Mouse (Mus musculus) thymus, adult 2 months (tissue): ENCODE data around the gene Mtap. TPM values are rescaled to one million over a fixed set of nuclear protein-coding genes. Genes with fewer than 3 reads are reported as not detected.

Experiments used
- DNase-seq: peaks from one replicate; pipeline ENCODE4 v3.0.0; 2021
- H3K27ac ChIP-seq: fragments of 200-500 bp; 2 replicates; pipeline ENCODE4 v1.5.1; 2012; ENCODE audit warnings: low read length, control low read depth; ENCODE audit not compliant: control insufficient read depth, insufficient read depth
- H3K27me3 ChIP-seq: fragments of 200-500 bp; 2 replicates; pipeline ENCODE4 v1.6.1; 2012; ENCODE audit warnings: mild to moderate bottlenecking, low read length, moderate library complexity, mixed read lengths; ENCODE audit not compliant: control insufficient read depth, insufficient read depth
- H3K36me3 ChIP-seq: fragments of 200-500 bp; 2 replicates; pipeline ENCODE4 v1.6.1; 2012; ENCODE audit warnings: mild to moderate bottlenecking, low read length, moderate library complexity; ENCODE audit not compliant: control insufficient read depth, insufficient read depth
- H3K4me1 ChIP-seq: fragments of 200-500 bp; replicated peaks from 2 replicates; pipeline ENCODE4 v1.6.1; 2012; ENCODE audit warnings: low read length; ENCODE audit not compliant: control insufficient read depth, insufficient read depth
- H3K4me3 ChIP-seq: fragments of 200-500 bp; 2 replicates; pipeline ENCODE4 v1.5.1; 2012; ENCODE audit warnings: mild to moderate bottlenecking, low read length, control low read depth, moderate library complexity; ENCODE audit not compliant: control insufficient read depth, insufficient read depth
- CTCF ChIP-seq: fragments of 200-500 bp; IDR thresholded peaks from 2 replicates; pipeline ENCODE4 v1.5.1; 2012; ENCODE audit warnings: mild to moderate bottlenecking, control low read depth, low read length, moderate library complexity, borderline replicate concordance; ENCODE audit not compliant: control insufficient read depth, poor library complexity, insufficient read depth; ENCODE audit errors: extremely low read depth
- POLR2A ChIP-seq: fragments of 200-500 bp; IDR thresholded peaks from 2 replicates; pipeline ENCODE4 v1.6.1; 2012; ENCODE audit warnings: mild to moderate bottlenecking, low read length, control low read depth, moderate library complexity; ENCODE audit not compliant: control insufficient read depth, poor library complexity, insufficient read depth; ENCODE audit errors: extremely low read depth
- WGBS: fragments of 180-500 bp; shearing (Covaris S2); methylation state at CpG from one replicate; pipeline ENCODE4 v1.1.7; 2018; 5-methylcytosine and 5-hydroxymethylcytosine counted together
- polyA plus RNA-seq: library from polyadenylated mRNA; depleted of rRNA; stranded (reverse); fragments of >200 nt; gene quantifications from 2 replicates; pipeline ENCODE4 v1.2.3, GENCODE M21; 2012; rRNA removed

Mtap gene
- 6.7 and 7.0 TPM in 2 replicates for polyA plus RNA-seq

- TF ChIP-seq CTCF (no peak), POLR2A (no peak)
- Histone ChIP-seq H3K36me3 (no peaks in the 10 kb centered on the region), H3K27me3 (no peaks in the 10 kb centered on the region), H3K4me3 (peak within 1 kb of the TSS; percentile 85), H3K4me1 (peaks cover 12% of the 10 kb centered on the region), H3K27ac (peak within 1 kb of the TSS; percentile 71)
- DNase-seq, result peak; percentile 84
- WGBS, result under 1% methylated on average over 31 of the region's 31 CpGs
Observed at GRCm38 (mm10) chr4:89136906-89137541, at the start of gene Mtap. Gene Mtap, plus strand, starts transcription at chr4:89137122.

GRCm38 (mm10) chr4:89089110-89089509 lies 47.8 kb upstream of the Mtap start:
- no peak overlapping the region for H3K4me3 ChIP-seq
- H3K27ac ChIP-seq, result no peak overlapping the region
- DNase-seq, result no peak
- 97% methylated on average over 7 of the region's 7 CpGs for WGBS
- no peaks in the 10 kb centered on the region for H3K27me3 ChIP-seq
- no peaks in the 10 kb centered on the region for H3K36me3 ChIP-seq
- TF ChIP-seq POLR2A, result no peak
- TF ChIP-seq CTCF, result no peak
- peaks cover 3% of the 10 kb centered on the region for H3K4me1 ChIP-seq

- H3K36me3 ChIP-seq, result no peaks in the 10 kb centered on the region
- H3K4me1 ChIP-seq, result peaks cover 3% of the 10 kb centered on the region
- H3K27me3 ChIP-seq, result no peaks in the 10 kb centered on the region
- no peak overlapping the region for H3K4me3 ChIP-seq
- WGBS, result 54% methylated on average over 6 of the region's 6 CpGs
- TF ChIP-seq POLR2A (no peak), CTCF (no peak)
- no peak overlapping the region for H3K27ac ChIP-seq
- no peak for DNase-seq
Observed at GRCm38 (mm10) chr4:89090217-89090616, 46.7 kb upstream of the Mtap start.

GRCm38 (mm10) chr4:89092153-89092552 lies 44.8 kb upstream of the Mtap start:
- WGBS, result 27% methylated on average over 5 of the region's 5 CpGs
- TF ChIP-seq CTCF, result no peak
- TF ChIP-seq POLR2A, result no peak
- H3K36me3 ChIP-seq, result no peaks in the 10 kb centered on the region

GRCm38 (mm10) chr4:89094773-89095172 lies 42.1 kb upstream of the Mtap start:
- 90% methylated on average over 5 of the region's 5 CpGs for WGBS
- Histone ChIP-seq H3K4me3 (no peak overlapping the region), H3K27me3 (no peaks in the 10 kb centered on the region), H3K4me1 (peaks cover 3% of the 10 kb centered on the region), H3K27ac (no peak overlapping the region), H3K36me3 (no peaks in the 10 kb centered on the region)
- no peak for DNase-seq
- TF ChIP-seq POLR2A, result no peak
- TF ChIP-seq CTCF, result no peak

More at GRCm38 (mm10) chr4:89092153-89092552, 44.8 kb upstream of the Mtap start:
- no peak for DNase-seq
- peaks cover 3% of the 10 kb centered on the region for H3K4me1 ChIP-seq
- H3K4me3 ChIP-seq, result no peak overlapping the region
- no peaks in the 10 kb centered on the region for H3K27me3 ChIP-seq
- H3K27ac ChIP-seq, result no peak overlapping the region

GRCm38 (mm10) chr4:89098261-89098660 lies 38.7 kb upstream of the Mtap start:
- 86% methylated on average over 5 of the region's 5 CpGs for WGBS
- no peaks in the 10 kb centered on the region for H3K36me3 ChIP-seq
- H3K27ac ChIP-seq, result no peak overlapping the region
- no peak overlapping the region for H3K4me3 ChIP-seq
- no peaks in the 10 kb centered on the region for H3K4me1 ChIP-seq
- no peak for DNase-seq
- H3K27me3 ChIP-seq, result no peaks in the 10 kb centered on the region
- TF ChIP-seq CTCF, result no peak
- TF ChIP-seq POLR2A, result no peak

GRCm38 (mm10) chr4:89101276-89101675 lies 35.6 kb upstream of the Mtap start:
- H3K27ac ChIP-seq, result no peak overlapping the region
- H3K36me3 ChIP-seq, result no peaks in the 10 kb centered on the region
- no peaks in the 10 kb centered on the region for H3K27me3 ChIP-seq
- TF ChIP-seq POLR2A (no peak), CTCF (no peak)
- no peaks in the 10 kb centered on the region for H3K4me1 ChIP-seq
- DNase-seq, result no peak
- 88% methylated on average over 3 of the region's 3 CpGs for WGBS
- no peak overlapping the region for H3K4me3 ChIP-seq
